Mouse (Mus musculus) CD4-positive, CD25-positive, alpha-beta regulatory T cell, adult 9 weeks (primary cell): Measurements from ENCODE around the gene Gm10647. TPM values are rescaled to one million over a fixed set of nuclear protein-coding genes. Genes with fewer than 3 reads are reported as not detected.

Experiments
- polyA plus RNA-seq: library from polyadenylated mRNA; unstranded; fragments of 100-300 nt; shearing (Covaris generic); gene quantifications from one replicate; pipeline ENCODE4 v1.2.1, GENCODE M21; 2017

Gene Gm10647
- polyA plus RNA-seq: not detected

DNA sequence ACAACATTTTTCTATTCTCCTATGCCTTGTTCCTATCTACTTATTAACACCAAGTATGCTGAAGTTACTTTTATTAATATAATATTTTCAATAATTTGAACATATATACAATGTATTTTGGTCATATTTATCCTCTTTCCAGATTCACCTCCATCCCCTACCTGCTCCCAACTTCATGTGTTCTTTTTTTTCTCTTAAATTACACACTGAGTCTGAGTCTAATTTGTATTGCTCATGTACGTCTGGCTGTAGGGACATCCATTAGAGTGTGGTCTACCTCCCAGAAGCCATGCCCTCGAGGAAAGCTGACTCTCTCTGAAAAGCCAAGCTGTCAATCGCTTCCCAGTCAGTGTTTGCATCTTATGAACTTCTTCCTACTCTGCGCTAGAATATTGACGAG, at the start of gene Gm10647:
TSS of gene Gm10647 (plus strand) at position 301 of the 400 bp plus-strand sequence.

GRCm38 (mm10) chr9:66795464-66796324, 1.1 kb upstream of the Gm10647 start, which contains the start of gene Aph1b:
Gene Aph1b, minus strand, starts transcription at chr9:66795490.

DNA sequence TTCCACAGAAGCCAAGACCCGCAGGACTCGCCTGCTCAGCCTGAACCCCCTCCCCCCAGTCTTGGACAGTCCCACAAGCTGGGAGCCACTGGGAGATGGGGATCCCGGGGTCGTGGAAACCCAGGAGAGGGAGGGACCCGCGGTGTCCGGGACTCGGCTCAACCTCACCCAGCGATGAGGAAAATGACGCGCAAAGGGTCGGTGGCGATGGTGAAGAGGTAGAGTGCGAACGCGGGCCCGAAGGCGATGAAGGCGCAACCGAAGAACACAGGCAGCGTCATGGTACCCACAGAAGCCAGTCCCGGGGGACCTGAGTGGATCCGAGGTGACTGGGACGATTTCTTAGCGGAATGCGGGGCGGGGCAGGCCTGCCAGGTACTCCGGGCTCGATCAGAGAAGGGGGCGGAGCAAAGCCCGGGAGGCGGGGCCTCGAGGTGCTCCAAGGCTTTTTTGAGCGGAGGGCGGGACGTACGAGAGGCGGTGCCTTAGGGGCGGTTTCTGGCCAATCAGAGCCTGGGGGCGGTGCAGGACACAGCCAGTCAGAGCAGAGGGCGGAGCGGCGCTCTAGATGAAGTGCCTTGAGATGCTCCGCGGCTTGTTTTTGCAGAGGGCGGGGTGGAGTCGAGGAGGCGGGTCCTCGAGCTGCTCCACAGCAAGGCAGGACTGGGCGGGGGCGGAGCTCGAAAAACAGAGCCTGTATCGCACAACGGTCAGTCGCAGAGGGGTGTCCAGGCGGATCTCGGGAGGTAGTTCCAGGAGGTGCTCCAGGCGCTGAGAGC, 37.7 kb downstream of the Gm10647 start, which contains the start of gene Aph1c:
TSS of gene Aph1c (minus strand) at position 409 of the 779 bp plus-strand sequence.

Other genes starting within 250 kb of the Gm10647 start
- 236 TPM for gene Usp3, start 203.9 kb upstream of the Gm10647 start, polyA plus RNA-seq
- 9.3 TPM for gene Car12, start 83.4 kb upstream of the Gm10647 start, polyA plus RNA-seq
- 1.9 TPM for gene Aph1b, start 1.5 kb upstream of the Gm10647 start, polyA plus RNA-seq
- gene Aph1c, start 37.7 kb downstream of the Gm10647 start, polyA plus RNA-seq: 0.51 TPM
- gene Rab8b, start 122.6 kb downstream of the Gm10647 start, polyA plus RNA-seq: 148 TPM
- gene Rps27l, start 149.0 kb downstream of the Gm10647 start, polyA plus RNA-seq: 252 TPM
- 3.1 TPM for gene Lactb, start 178.4 kb downstream of the Gm10647 start, polyA plus RNA-seq